ENCODE assay signal across 9 mouse cellular contexts in the genomic region with DNA sequence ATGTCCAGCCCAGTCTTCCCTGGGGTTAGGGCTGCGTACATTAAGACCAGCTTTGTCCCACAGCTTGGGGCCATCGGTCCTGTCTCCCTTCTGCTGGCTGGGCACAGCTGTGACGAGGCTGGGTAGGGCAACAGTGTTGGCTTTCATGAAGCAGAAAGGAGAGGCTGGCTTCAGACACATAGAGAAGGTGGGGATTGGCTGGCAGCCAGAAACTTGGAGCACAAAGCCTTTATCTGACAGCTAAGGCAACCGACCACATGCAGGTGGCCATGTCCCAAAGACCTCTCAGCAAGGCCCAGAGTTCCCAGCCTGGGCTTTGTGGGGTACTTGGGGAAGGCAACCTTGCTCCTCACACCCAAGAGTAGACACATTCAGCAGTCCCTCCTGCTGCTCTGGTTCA. TPM values are rescaled to one million over a fixed set of nuclear protein-coding genes. Genes with fewer than 3 reads are reported as not detected.
DNase-seq lines count a peak whose midpoint lies in the region; ATAC-seq lines count a peak whose summit lies in the region.
"Had no signal": no experiment of that assay in that cellular context is flagged by ENCODE, and none has a peak within 500 bp of the region (broad histone marks: within the 10 kb centered on the region; RNA-seq: fewer than 3 reads in every experiment).

No protein-coding gene starts in this region.

- 0 out of 2 replicates have a peak, but pooled peaks have one; percentile 46 for ATAC-seq in hindbrain, embryonic 13.5 days (ENCODE audit: low FRiP score)
- ATAC-seq in stomach, embryonic 15.5 days (ENCODE audit: insufficient read depth, low FRiP score, low read depth), result peak; percentile 81

- no peak overlapping the region for H3K4me2 ChIP-seq in hindbrain, embryonic 13.5 days
- H3K4me2 ChIP-seq in stomach, embryonic 15.5 days, result no peak overlapping the region

- WGBS in hindbrain, embryonic 13.5 days, result 66% methylated on average over 4 of the region's 4 CpGs
- 92% methylated on average over 4 of the region's 4 CpGs for WGBS in hindbrain, embryonic 10.5 days
- WGBS in stomach, embryonic 15.5 days, result 56% methylated on average over 4 of the region's 4 CpGs

- no peaks in the 10 kb centered on the region for H3K9me3 ChIP-seq in hindbrain, embryonic 13.5 days
- no peaks in the 10 kb centered on the region for H3K9me3 ChIP-seq in hindbrain, embryonic 10.5 days
- no peaks in the 10 kb centered on the region for H3K9me3 ChIP-seq in stomach, embryonic 15.5 days

- H3K9ac ChIP-seq in hindbrain, embryonic 13.5 days, result no peak overlapping the region
- H3K9ac ChIP-seq in stomach, embryonic 15.5 days, result no peak overlapping the region
- H3K9ac ChIP-seq: liver, embryonic 14.5 days had no signal

- peak overlapping the region; percentile 72 for H3K27ac ChIP-seq in hindbrain, embryonic 13.5 days
- no peak overlapping the region for H3K27ac ChIP-seq in hindbrain, embryonic 10.5 days
- no peak overlapping the region for H3K27ac ChIP-seq in stomach, embryonic 15.5 days
- H3K27ac ChIP-seq: liver, embryonic 14.5 days had no signal

- H3K4me1 ChIP-seq in hindbrain, embryonic 13.5 days (replicated peaks), result peaks cover 17% of the 10 kb centered on the region
- H3K4me1 ChIP-seq in hindbrain, embryonic 10.5 days (replicated peaks), result peaks cover 6% of the 10 kb centered on the region; the same call in 1 of the 2 replicates
- no peaks in the 10 kb centered on the region for H3K4me1 ChIP-seq in stomach, embryonic 15.5 days

- H3K27me3 ChIP-seq in hindbrain, embryonic 13.5 days, result no peaks in the 10 kb centered on the region
- H3K27me3 ChIP-seq in hindbrain, embryonic 10.5 days (ENCODE audit: insufficient read depth, poor library complexity, severe bottlenecking), result no peaks in the 10 kb centered on the region
- no peaks in the 10 kb centered on the region for H3K27me3 ChIP-seq in stomach, embryonic 15.5 days (replicated peaks)

- H3K36me3 ChIP-seq in hindbrain, embryonic 13.5 days, result peaks cover 88% of the 10 kb centered on the region
- peaks cover 97% of the 10 kb centered on the region for H3K36me3 ChIP-seq in hindbrain, embryonic 10.5 days
- H3K36me3 ChIP-seq in stomach, embryonic 15.5 days, result peaks cover 60% of the 10 kb centered on the region

- DNase-seq in hindbrain, embryonic 10.5 days (ENCODE audit: low spot score), result no peak
- DNase-seq in 416B (ENCODE audit: low read depth), result peak; percentile 19
- peak; percentile 55 to 70 for DNase-seq in adrenal gland, postnatal 36 days
- peak; percentile 77 for DNase-seq in heart, postnatal 4 days
- no peak for DNase-seq in embryo, embryonic 10 days (ENCODE audit: low spot score)
- DNase-seq in urinary bladder, postnatal 25 days (ENCODE audit: low spot score), result no peak

- no peak overlapping the region for H3K4me3 ChIP-seq in hindbrain, embryonic 13.5 days
- H3K4me3 ChIP-seq in hindbrain, embryonic 10.5 days, result no peak overlapping the region
- H3K4me3 ChIP-seq in stomach, embryonic 15.5 days (replicated peaks), result no peak overlapping the region

RNA-seq across cellular contexts. Expression of a gene that starts 7.1 kb away (rescaled TPM):
- polyA plus RNA-seq in hindbrain, embryonic 13.5 days (2015; fragmentation: Nextera tagmentation; extraction: Ambion mirVana), result 34.5 and 37.0 TPM in 2 replicates
- polyA plus RNA-seq in hindbrain, embryonic 10.5 days (2016; fragmentation: Nextera tagmentation; extraction: Ambion mirVana), result 22.7 and 27.3 TPM in 2 replicates
- total RNA-seq in adrenal gland, postnatal 36 days (2021), result 10 to 100 TPM; 46.5 to 60.7 TPM
- total RNA-seq in heart, postnatal 4 days (2021), result 1 to 10 TPM; 6.3 to 7.3 TPM
- polyA plus RNA-seq in stomach, embryonic 15.5 days (2015; fragmentation: Nextera tagmentation; extraction: Ambion mirVana), result 35.3 and 42.7 TPM in 2 replicates

RNA-seq across cellular contexts. Expression of a gene that starts 36.3 kb away (rescaled TPM):
- 2.0 and 2.8 TPM in 2 replicates for polyA plus RNA-seq in hindbrain, embryonic 13.5 days (2015; fragmentation: Nextera tagmentation; extraction: Ambion mirVana)
- polyA plus RNA-seq in hindbrain, embryonic 10.5 days (2016; fragmentation: Nextera tagmentation; extraction: Ambion mirVana), result 3.2 and 3.3 TPM in 2 replicates
- total RNA-seq in adrenal gland, postnatal 36 days (2021), result 1 to 10 TPM; 5.6 to 7.7 TPM
- under 1 TPM; 0.21 to 0.70 TPM for total RNA-seq in heart, postnatal 4 days (2021)
- polyA plus RNA-seq in stomach, embryonic 15.5 days (2015; fragmentation: Nextera tagmentation; extraction: Ambion mirVana), result 0.24 and 0.37 TPM in 2 replicates

RNA-seq across cellular contexts. Expression of a gene that starts 37.3 kb away (rescaled TPM):
- 110 and 115 TPM in 2 replicates for polyA plus RNA-seq in hindbrain, embryonic 13.5 days (2015; fragmentation: Nextera tagmentation; extraction: Ambion mirVana)
- 95.9 and 119 TPM in 2 replicates for polyA plus RNA-seq in hindbrain, embryonic 10.5 days (2016; fragmentation: Nextera tagmentation; extraction: Ambion mirVana)
- 10 to 100 TPM; 32.9 to 43.6 TPM for total RNA-seq in adrenal gland, postnatal 36 days (2021)
- 10 to 100 TPM; 53.7 to 57.7 TPM for total RNA-seq in heart, postnatal 4 days (2021)
- polyA plus RNA-seq in stomach, embryonic 15.5 days (2015; fragmentation: Nextera tagmentation; extraction: Ambion mirVana), result 57.3 and 57.6 TPM in 2 replicates

RNA-seq across cellular contexts. Expression of a gene that starts 38.2 kb away (rescaled TPM):
- 308 and 315 TPM in 2 replicates for polyA plus RNA-seq in hindbrain, embryonic 13.5 days (2015; fragmentation: Nextera tagmentation; extraction: Ambion mirVana)
- 219 and 260 TPM in 2 replicates for polyA plus RNA-seq in hindbrain, embryonic 10.5 days (2016; fragmentation: Nextera tagmentation; extraction: Ambion mirVana)
- total RNA-seq in adrenal gland, postnatal 36 days (2021), result 100 to 1,000 TPM; 207 to 222 TPM
- total RNA-seq in heart, postnatal 4 days (2021), result 100 to 1,000 TPM; 223 to 232 TPM
- polyA plus RNA-seq in stomach, embryonic 15.5 days (2015; fragmentation: Nextera tagmentation; extraction: Ambion mirVana), result 213 and 214 TPM in 2 replicates

RNA-seq across cellular contexts. Expression of a gene that starts 54.0 kb away (rescaled TPM):
- polyA plus RNA-seq in hindbrain, embryonic 13.5 days (2015; fragmentation: Nextera tagmentation; extraction: Ambion mirVana), result 255 and 257 TPM in 2 replicates
- 356 and 388 TPM in 2 replicates for polyA plus RNA-seq in hindbrain, embryonic 10.5 days (2016; fragmentation: Nextera tagmentation; extraction: Ambion mirVana)
- 1,000 to 10,000 TPM; 1,688 to 2,194 TPM for total RNA-seq in adrenal gland, postnatal 36 days (2021)
- 10 to 100 TPM; 60.7 to 63.4 TPM for total RNA-seq in heart, postnatal 4 days (2021)
- polyA plus RNA-seq in stomach, embryonic 15.5 days (2015; fragmentation: Nextera tagmentation; extraction: Ambion mirVana), result 153 and 180 TPM in 2 replicates

Comparison
In these comparisons a context has a peak if more than half of its experiments do, and no peak if none do; other contexts are left out.
1. DNase-seq: peak in 416B (single experiment), adrenal gland, postnatal 36 days (2 of 2) and heart, postnatal 4 days (single experiment); none in hindbrain, embryonic 10.5 days (single experiment), embryo, embryonic 10 days (single experiment) and urinary bladder, postnatal 25 days (single experiment).